Mouse (Mus musculus): ENCODE measurements around the gene Ap5z1. TPM values are rescaled to one million over a fixed set of nuclear protein-coding genes. Genes with fewer than 3 reads are reported as not detected.

Ap5z1 gene
- total and polyA plus RNA-seq, 2 experiments from 2014 or later = 7.8 to 16.7 TPM

- TF ChIP-seq CTCF (IDR thresholded peaks at IDR 0.05; ENCODE audit: low read depth) = no peak
- peak overlapping the region; percentile 90 for H3K4me2 ChIP-seq (ENCODE audit: low read depth)
Observed at GRCm38 (mm10) chr5:142463011-142463410, 733 bp upstream of the Ap5z1 start.

GRCm38 (mm10) chr5:142468375-142468774 is 4.6 kb downstream of the Ap5z1 start:
- no peak overlapping the region for H3K27ac ChIP-seq (ENCODE audit: low read depth, low read length)
- WGBS = 93% methylated on average over 13 of the region's 13 CpGs
- H3K4me3 ChIP-seq (ENCODE audit: low read depth, low read length) = no peak overlapping the region
- H3K9ac ChIP-seq = no peak overlapping the region
- no peak for TF ChIP-seq CTCF (IDR thresholded peaks at IDR 0.05; ENCODE audit: low read depth)
- ATAC-seq = no peak
- no peaks in the 10 kb centered on the region for H3K9me3 ChIP-seq (ENCODE audit: low read length)
- no peak for DNase-seq
- no peaks in the 10 kb centered on the region for H3K27me3 ChIP-seq (ENCODE audit: insufficient read depth, low read length)
- peaks cover under 1% of the 10 kb centered on the region; the same call in 1 of the 2 replicates for H3K4me1 ChIP-seq (ENCODE audit: insufficient read depth)
- peaks cover 41% of the 10 kb centered on the region for H3K36me3 ChIP-seq (ENCODE audit: insufficient read depth)
- H3K4me2 ChIP-seq (ENCODE audit: low read depth) = no peak overlapping the region

More at GRCm38 (mm10) chr5:142463011-142463410, 733 bp upstream of the Ap5z1 start:
- 83% methylated on average over 6 of the region's 6 CpGs for WGBS
- Histone ChIP-seq H3K9ac (peak overlapping the region; percentile 58), H3K27ac (ENCODE audit: low read depth, low read length) (peak overlapping the region; percentile 87), H3K4me3 (ENCODE audit: low read depth, low read length) (peak overlapping the region; percentile 56; the same call in 1 of the 2 replicates), H3K27me3 (ENCODE audit: insufficient read depth, low read length) (no peaks in the 10 kb centered on the region), H3K36me3 (ENCODE audit: insufficient read depth) (peaks cover 16% of the 10 kb centered on the region), H3K9me3 (ENCODE audit: low read length) (no peaks in the 10 kb centered on the region), H3K4me1 (ENCODE audit: insufficient read depth) (peaks cover 4% of the 10 kb centered on the region; the same call in 1 of the 2 replicates)
- DNase-seq (peak; percentile 23), ATAC-seq (no peak)

GRCm38 (mm10) chr5:142469796-142470195 is 6.1 kb downstream of the Ap5z1 start:
- 90% methylated on average over 11 of the region's 11 CpGs for WGBS
- no peaks in the 10 kb centered on the region for H3K27me3 ChIP-seq (ENCODE audit: insufficient read depth, low read length)
- DNase-seq (no peak), ATAC-seq (no peak)
- H3K4me3 ChIP-seq (ENCODE audit: low read depth, low read length) = no peak overlapping the region
- H3K4me1 ChIP-seq (ENCODE audit: insufficient read depth) = no peaks in the 10 kb centered on the region
- peaks cover 41% of the 10 kb centered on the region for H3K36me3 ChIP-seq (ENCODE audit: insufficient read depth)
- no peak overlapping the region for H3K27ac ChIP-seq (ENCODE audit: low read depth, low read length)
- H3K4me2 ChIP-seq (ENCODE audit: low read depth) = no peak overlapping the region
- no peak for TF ChIP-seq CTCF (IDR thresholded peaks at IDR 0.05; ENCODE audit: low read depth)
- H3K9me3 ChIP-seq (ENCODE audit: low read length) = no peaks in the 10 kb centered on the region
- no peak overlapping the region for H3K9ac ChIP-seq

GRCm38 (mm10) chr5:142473696-142474095 is 10.0 kb downstream of the Ap5z1 start:
- no peak overlapping the region for H3K9ac ChIP-seq
- ATAC-seq = peak; percentile 63; the same call in 1 of the 2 replicates

GRCm38 (mm10) chr5:142475669-142476068 is 11.9 kb downstream of the Ap5z1 start:
- H3K36me3 ChIP-seq (ENCODE audit: insufficient read depth) = peaks cover 25% of the 10 kb centered on the region
- no peak for ATAC-seq
- H3K9me3 ChIP-seq (ENCODE audit: low read length) = no peaks in the 10 kb centered on the region
- TF ChIP-seq CTCF (IDR thresholded peaks at IDR 0.05; ENCODE audit: low read depth) = no peak
- 85% methylated on average over 7 of the region's 7 CpGs for WGBS
- H3K9ac ChIP-seq = no peak overlapping the region
- H3K4me1 ChIP-seq (ENCODE audit: insufficient read depth) = no peaks in the 10 kb centered on the region
- DNase-seq = no peak
- H3K27ac ChIP-seq (ENCODE audit: low read depth, low read length) = no peak overlapping the region
- H3K4me2 ChIP-seq (ENCODE audit: low read depth) = no peak overlapping the region
- H3K4me3 ChIP-seq (ENCODE audit: low read depth, low read length) = no peak overlapping the region
- no peaks in the 10 kb centered on the region for H3K27me3 ChIP-seq (ENCODE audit: insufficient read depth, low read length)

More at GRCm38 (mm10) chr5:142473696-142474095, 10.0 kb downstream of the Ap5z1 start:
- Histone ChIP-seq H3K4me1 (ENCODE audit: insufficient read depth) (no peaks in the 10 kb centered on the region), H3K27ac (ENCODE audit: low read depth, low read length) (no peak overlapping the region), H3K27me3 (ENCODE audit: insufficient read depth, low read length) (no peaks in the 10 kb centered on the region), H3K9me3 (ENCODE audit: low read length) (no peaks in the 10 kb centered on the region), H3K36me3 (ENCODE audit: insufficient read depth) (peaks cover 38% of the 10 kb centered on the region), H3K4me3 (ENCODE audit: low read depth, low read length) (no peak overlapping the region), H3K4me2 (ENCODE audit: low read depth) (no peak overlapping the region)
- WGBS = 61% methylated on average over 10 of the region's 10 CpGs
- TF ChIP-seq CTCF (IDR thresholded peaks at IDR 0.05; ENCODE audit: low read depth) = no peak
- no peak for DNase-seq

GRCm38 (mm10) chr5:142477346-142477745 is 13.6 kb downstream of the Ap5z1 start:
- Histone ChIP-seq H3K27me3 (ENCODE audit: insufficient read depth, low read length) (no peaks in the 10 kb centered on the region), H3K27ac (ENCODE audit: low read depth, low read length) (no peak overlapping the region), H3K36me3 (ENCODE audit: insufficient read depth) (peaks cover 16% of the 10 kb centered on the region), H3K4me3 (ENCODE audit: low read depth, low read length) (no peak overlapping the region), H3K9me3 (ENCODE audit: low read length) (no peaks in the 10 kb centered on the region), H3K4me2 (ENCODE audit: low read depth) (no peak overlapping the region), H3K4me1 (ENCODE audit: insufficient read depth) (no peaks in the 10 kb centered on the region), H3K9ac (no peak overlapping the region)
- 83% methylated on average over 12 of the region's 12 CpGs for WGBS
- TF ChIP-seq CTCF (IDR thresholded peaks at IDR 0.05; ENCODE audit: low read depth) = no peak
- ATAC-seq (no peak), DNase-seq (no peak)

- ATAC-seq (no peak), DNase-seq (no peak)
- H3K27ac ChIP-seq (ENCODE audit: low read depth, low read length) = no peak overlapping the region
- no peaks in the 10 kb centered on the region for H3K9me3 ChIP-seq (ENCODE audit: low read length)
- H3K4me2 ChIP-seq (ENCODE audit: low read depth) = no peak overlapping the region
- peaks cover 12% of the 10 kb centered on the region; the same call in 1 of the 2 replicates for H3K36me3 ChIP-seq (ENCODE audit: insufficient read depth)
- no peak overlapping the region for H3K4me3 ChIP-seq (ENCODE audit: low read depth, low read length)
- no peak for TF ChIP-seq CTCF (IDR thresholded peaks at IDR 0.05; ENCODE audit: low read depth)
- H3K27me3 ChIP-seq (ENCODE audit: insufficient read depth, low read length) = no peaks in the 10 kb centered on the region
- no peak overlapping the region for H3K9ac ChIP-seq
- H3K4me1 ChIP-seq (ENCODE audit: insufficient read depth) = no peaks in the 10 kb centered on the region
- 70% methylated on average over 5 of the region's 5 CpGs for WGBS
Observed at GRCm38 (mm10) chr5:142477866-142478615, 14.3 kb downstream of the Ap5z1 start.
